Mouse (Mus musculus): Measurements from ENCODE around the gene Ldha.

DNA sequence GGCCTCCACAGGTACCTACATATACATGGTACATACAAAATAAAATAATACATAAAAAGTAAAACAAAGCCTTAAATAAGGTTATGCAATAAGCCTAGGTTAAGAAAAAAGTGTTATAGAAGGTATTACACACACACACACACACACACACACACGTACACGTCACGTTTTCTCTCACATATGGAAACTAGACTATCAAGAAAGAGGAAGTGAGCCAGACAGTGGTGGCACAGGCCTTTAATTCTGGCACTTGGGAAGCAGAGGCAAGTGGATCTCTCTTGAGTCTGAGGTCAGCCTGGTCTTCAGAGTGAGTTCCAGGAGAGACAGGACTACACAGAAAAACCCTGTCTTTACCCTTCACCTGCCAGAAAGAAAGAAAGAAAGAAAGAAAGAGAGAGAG lies 54.2 kb downstream of the Ldha start:
- TF ChIP-seq CTCF (IDR thresholded peaks at IDR 0.05 in 2 of 3, conservative IDR thresholded peaks at IDR 0.05 in 1 of 3; ENCODE audit: control insufficient read depth in 1 of 3, insufficient read depth in 1 of 3, low read depth in 2 of 3, low read length in 3 of 3, poor library complexity in 1 of 3, severe bottlenecking in 1 of 3) (no peak), POLR2AphosphoS5 (IDR thresholded peaks at IDR 0.05; ENCODE audit: borderline replicate concordance, low read depth, low read length) (no peak), TCF12 (IDR thresholded peaks at IDR 0.05; ENCODE audit: low read depth, low read length) (no peak), KAT2A (conservative IDR thresholded peaks at IDR 0.05; ENCODE audit: low read depth, low read length) (no peak), MAFK (IDR thresholded peaks at IDR 0.05; ENCODE audit: borderline replicate concordance, low read depth, low read length) (no peak), MAZ (IDR thresholded peaks at IDR 0.05; ENCODE audit: low read depth, low read length) (no peak), ZNF384 (IDR thresholded peaks at IDR 0.05; ENCODE audit: low read depth, low read length) (no peak), GATA1 (IDR thresholded peaks at IDR 0.05; ENCODE audit: low read depth, low read length) (no peak), ELF1 (IDR thresholded peaks at IDR 0.05; ENCODE audit: low read depth, low read length) (no peak), CHD1 (IDR thresholded peaks at IDR 0.05; ENCODE audit: low read depth, low read length) (no peak), JUND (IDR thresholded peaks at IDR 0.05; ENCODE audit: low read depth, low read length) (no peak)

Data from MEL (cell line).